Mouse (Mus musculus) forebrain, embryonic 12.5 days (tissue): Measurements from ENCODE around the gene Gpr26. TPM values are rescaled to one million over a fixed set of nuclear protein-coding genes. Genes with fewer than 3 reads are reported as not detected.
A peak's percentile ranks its signal among the peaks of the same experiment; 100 is the strongest.

Experiments
- ATAC-seq: fragments of 200-750 bp; cut with Nextera tagmentation; 2 replicates; pipeline ENCODE4 v1.8.0; 2017; ENCODE audit warnings: moderate TSS enrichment; ENCODE audit not compliant: low FRiP score
- H3K27ac ChIP-seq: fragments of 300-500 bp; sonication (generic); 2 replicates; pipeline ENCODE4 v1.5.1; 2016; ENCODE audit warnings: mild to moderate bottlenecking
- H3K27me3 ChIP-seq: fragments of 300-500 bp; sonication (generic); 2 replicates; pipeline ENCODE4 v1.6.1; 2016; ENCODE audit warnings: mild to moderate bottlenecking
- H3K36me3 ChIP-seq: fragments of 300-500 bp; sonication (generic); replicated peaks from 2 replicates; pipeline ENCODE4 v1.6.1; 2016; ENCODE audit warnings: mild to moderate bottlenecking
- H3K4me1 ChIP-seq: fragments of 300-500 bp; sonication (generic); 2 replicates; pipeline ENCODE4 v1.6.1; 2016
- H3K4me2 ChIP-seq: fragments of 300-500 bp; sonication (generic); 2 replicates; pipeline ENCODE4 v1.6.1; 2016; ENCODE audit warnings: mild to moderate bottlenecking, moderate library complexity
- H3K4me3 ChIP-seq: fragments of 300-500 bp; sonication (generic); replicated peaks from 2 replicates; pipeline ENCODE4 v1.5.1; 2016; ENCODE audit warnings: mild to moderate bottlenecking
- H3K9ac ChIP-seq: fragments of 300-500 bp; sonication (generic); 2 replicates; pipeline ENCODE4 v1.6.1; 2016; ENCODE audit warnings: mild to moderate bottlenecking
- H3K9me3 ChIP-seq: fragments of 300-500 bp; sonication (generic); 2 replicates; pipeline ENCODE4 v1.6.1; 2016
- WGBS: fragments of 180-500 bp; shearing (Covaris S2); methylation state at CpG from one replicate; pipeline ENCODE4 v1.1.7; 2016; 5-methylcytosine and 5-hydroxymethylcytosine counted together
- polyA plus RNA-seq: library from polyadenylated mRNA; unstranded; fragments of >200 nt; fragmentation: Nextera tagmentation; extraction: Ambion mirVana; gene quantifications from 2 replicates; pipeline ENCODE4 v1.2.1, GENCODE M21; 2016

Gpr26 gene
- 0.65 and 0.77 TPM in 2 replicates for polyA plus RNA-seq

GRCm38 (mm10) chr7:131966023-131966915, at the start of gene Gpr26:
Gene Gpr26, plus strand, starts transcription at chr7:131966460.
- Histone ChIP-seq H3K4me1 (peaks cover 14% of the 10 kb centered on the region), H3K36me3 (no peaks in the 10 kb centered on the region), H3K9me3 (no peaks in the 10 kb centered on the region), H3K9ac (peak within 1 kb of the TSS; percentile 48), H3K4me3 (peak within 1 kb of the TSS; percentile 43), H3K27ac (peak within 1 kb of the TSS; percentile 53; the same call in 1 of the 2 replicates), H3K4me2 (peak within 1 kb of the TSS; percentile 64), H3K27me3 (peaks cover 59% of the 10 kb centered on the region)
- under 1% methylated on average over 32 of the region's 32 CpGs for WGBS
- peak; percentile 39; the same call in 1 of the 2 replicates for ATAC-seq

GRCm38 (mm10) chr7:131917384-131917783, 48.9 kb upstream of the Gpr26 start:
- WGBS: 54% methylated on average over 7 of the region's 7 CpGs
- no peak for ATAC-seq
- Histone ChIP-seq H3K36me3 (no peaks in the 10 kb centered on the region), H3K9ac (no peak overlapping the region), H3K27me3 (peaks cover 10% of the 10 kb centered on the region), H3K4me2 (no peak overlapping the region), H3K27ac (no peak overlapping the region), H3K4me3 (no peak overlapping the region), H3K4me1 (no peaks in the 10 kb centered on the region), H3K9me3 (no peaks in the 10 kb centered on the region)

- 32% methylated on average over 9 of the region's 9 CpGs for WGBS
- H3K27me3 ChIP-seq: no peaks in the 10 kb centered on the region
- no peak overlapping the region for H3K4me3 ChIP-seq
- H3K4me1 ChIP-seq: peaks cover 16% of the 10 kb centered on the region
- no peak overlapping the region for H3K9ac ChIP-seq
- no peak overlapping the region for H3K4me2 ChIP-seq
- no peaks in the 10 kb centered on the region for H3K9me3 ChIP-seq
- no peak overlapping the region for H3K27ac ChIP-seq
- ATAC-seq: no peak
- no peaks in the 10 kb centered on the region for H3K36me3 ChIP-seq
Measured at GRCm38 (mm10) chr7:131927288-131928050, 38.8 kb upstream of the Gpr26 start.

- H3K36me3 ChIP-seq: no peaks in the 10 kb centered on the region
- no peaks in the 10 kb centered on the region for H3K27me3 ChIP-seq
- no peak overlapping the region for H3K27ac ChIP-seq
- no peak for ATAC-seq
- H3K4me2 ChIP-seq: no peak overlapping the region
- WGBS: 90% methylated on average over 3 of the region's 3 CpGs
- H3K9me3 ChIP-seq: no peaks in the 10 kb centered on the region
- H3K4me3 ChIP-seq: no peak overlapping the region
- H3K9ac ChIP-seq: no peak overlapping the region
- no peaks in the 10 kb centered on the region for H3K4me1 ChIP-seq
Measured at GRCm38 (mm10) chr7:131937611-131938010, 28.6 kb upstream of the Gpr26 start.

GRCm38 (mm10) chr7:131951131-131951530, 15.1 kb upstream of the Gpr26 start:
- WGBS: 79% methylated on average over 5 of the region's 5 CpGs
- no peaks in the 10 kb centered on the region for H3K36me3 ChIP-seq

GRCm38 (mm10) chr7:131953402-131953801, 12.9 kb upstream of the Gpr26 start:
- H3K4me1 ChIP-seq: peaks cover 10% of the 10 kb centered on the region
- ATAC-seq: no peak
- H3K9me3 ChIP-seq: no peaks in the 10 kb centered on the region
- H3K4me2 ChIP-seq: no peak overlapping the region
- no peak overlapping the region for H3K4me3 ChIP-seq
- no peak overlapping the region for H3K9ac ChIP-seq
- WGBS: 24% methylated on average over 3 of the region's 3 CpGs
- 0 out of 2 replicates have a peak, but pooled peaks cover 3% of the 10 kb centered on the region for H3K27me3 ChIP-seq
- no peaks in the 10 kb centered on the region for H3K36me3 ChIP-seq
- H3K27ac ChIP-seq: no peak overlapping the region

More at GRCm38 (mm10) chr7:131951131-131951530, 15.1 kb upstream of the Gpr26 start:
- H3K4me2 ChIP-seq: no peak overlapping the region
- no peak overlapping the region for H3K9ac ChIP-seq
- ATAC-seq: no peak
- no peak overlapping the region for H3K27ac ChIP-seq
- no peak overlapping the region for H3K4me3 ChIP-seq
- H3K9me3 ChIP-seq: no peaks in the 10 kb centered on the region
- peaks cover 10% of the 10 kb centered on the region for H3K4me1 ChIP-seq
- H3K27me3 ChIP-seq: 0 out of 2 replicates have a peak, but pooled peaks cover 3% of the 10 kb centered on the region

- no peaks in the 10 kb centered on the region; the same call in 1 of the 2 replicates for H3K4me1 ChIP-seq
- ATAC-seq: no peak
- WGBS: 74% methylated on average over 1 of the region's 1 CpGs
Measured at GRCm38 (mm10) chr7:131958705-131959104, 7.6 kb upstream of the Gpr26 start.

GRCm38 (mm10) chr7:131960551-131960950, 5.7 kb upstream of the Gpr26 start:
- no peak for ATAC-seq
- 37% methylated on average over 6 of the region's 6 CpGs for WGBS

More at GRCm38 (mm10) chr7:131958705-131959104, 7.6 kb upstream of the Gpr26 start:
- no peaks in the 10 kb centered on the region for H3K9me3 ChIP-seq
- no peak overlapping the region for H3K27ac ChIP-seq
- H3K4me3 ChIP-seq: no peak overlapping the region
- no peak overlapping the region for H3K9ac ChIP-seq
- no peaks in the 10 kb centered on the region for H3K36me3 ChIP-seq
- H3K4me2 ChIP-seq: no peak overlapping the region
- H3K27me3 ChIP-seq: 0 out of 2 replicates have a peak, but pooled peaks cover 6% of the 10 kb centered on the region

GRCm38 (mm10) chr7:131966916-131967494, 745 bp downstream of the Gpr26 start:
- Histone ChIP-seq H3K27ac (peak overlapping the region; percentile 53; the same call in 1 of the 2 replicates), H3K9me3 (no peaks in the 10 kb centered on the region), H3K4me1 (peaks cover 14% of the 10 kb centered on the region), H3K36me3 (no peaks in the 10 kb centered on the region), H3K9ac (peak overlapping the region; percentile 48), H3K27me3 (peaks cover 59% of the 10 kb centered on the region), H3K4me3 (peak overlapping the region; percentile 43), H3K4me2 (peak overlapping the region; percentile 64)
- WGBS: 5% methylated on average over 52 of the region's 57 CpGs
- peak; percentile 67 for ATAC-seq

More at GRCm38 (mm10) chr7:131960551-131960950, 5.7 kb upstream of the Gpr26 start:
- H3K9me3 ChIP-seq: no peaks in the 10 kb centered on the region
- no peaks in the 10 kb centered on the region for H3K36me3 ChIP-seq
- no peaks in the 10 kb centered on the region; the same call in 1 of the 2 replicates for H3K4me1 ChIP-seq
- H3K4me3 ChIP-seq: no peak overlapping the region
- no peak overlapping the region for H3K9ac ChIP-seq
- H3K4me2 ChIP-seq: no peak overlapping the region
- peaks cover 17% of the 10 kb centered on the region for H3K27me3 ChIP-seq
- no peak overlapping the region for H3K27ac ChIP-seq

- Histone ChIP-seq H3K4me1 (peaks cover 17% of the 10 kb centered on the region), H3K27ac (no peak overlapping the region), H3K4me2 (no peak overlapping the region), H3K27me3 (peaks cover 54% of the 10 kb centered on the region), H3K9ac (no peak overlapping the region), H3K4me3 (no peak overlapping the region), H3K36me3 (no peaks in the 10 kb centered on the region), H3K9me3 (no peaks in the 10 kb centered on the region)
- 65% methylated on average over 3 of the region's 3 CpGs for WGBS
- ATAC-seq: no peak
Measured at GRCm38 (mm10) chr7:131970255-131970654, 4.0 kb downstream of the Gpr26 start.

GRCm38 (mm10) chr7:131975867-131976266, 9.6 kb downstream of the Gpr26 start:
- Histone ChIP-seq H3K9me3 (no peaks in the 10 kb centered on the region), H3K4me3 (no peak overlapping the region), H3K9ac (no peak overlapping the region), H3K27ac (no peak overlapping the region), H3K36me3 (no peaks in the 10 kb centered on the region), H3K27me3 (0 out of 2 replicates have a peak, but pooled peaks cover 7% of the 10 kb centered on the region), H3K4me2 (no peak overlapping the region), H3K4me1 (peaks cover 15% of the 10 kb centered on the region)
- ATAC-seq: no peak
- 55% methylated on average over 6 of the region's 6 CpGs for WGBS

- no peak for ATAC-seq
- Histone ChIP-seq H3K4me3 (no peak overlapping the region), H3K4me1 (peaks cover 15% of the 10 kb centered on the region), H3K9me3 (no peaks in the 10 kb centered on the region), H3K36me3 (no peaks in the 10 kb centered on the region), H3K9ac (no peak overlapping the region), H3K4me2 (no peak overlapping the region), H3K27ac (no peak overlapping the region), H3K27me3 (no peaks in the 10 kb centered on the region)
- 66% methylated on average over 11 of the region's 11 CpGs for WGBS
Measured at GRCm38 (mm10) chr7:131978609-131979008, 12.3 kb downstream of the Gpr26 start.
